Mouse (Mus musculus): ENCODE data around the gene Tfg. TPM values are rescaled to one million over a fixed set of nuclear protein-coding genes. Genes with fewer than 3 reads are reported as not detected.

The Tfg gene
- 150 and 151 TPM in 2 replicates for polyA plus RNA-seq (2015; fragmentation: Nextera tagmentation; extraction: Ambion mirVana)

GRCm38 (mm10) chr16:56717224-56718200 lies at the start of gene Tfg:
TSS of gene Tfg (minus strand) at chr16:56717450.

Other genes starting within 250 kb of the Tfg start
- gene Abi3bp, start 239.6 kb downstream of the Tfg start, polyA plus RNA-seq (2015; fragmentation: Nextera tagmentation; extraction: Ambion mirVana) = 2.7 and 2.8 TPM in 2 replicates
- gene Adgrg7, start 78.4 kb upstream of the Tfg start, polyA plus RNA-seq (2015; fragmentation: Nextera tagmentation; extraction: Ambion mirVana) = not detected in 2 replicates
- 4.7 and 5.3 TPM in 2 replicates for gene Tmem45a, start 168.7 kb upstream of the Tfg start, polyA plus RNA-seq (2015; fragmentation: Nextera tagmentation; extraction: Ambion mirVana)
- 0.49 and 0.61 TPM in 2 replicates for gene Lnp1, start 210.6 kb upstream of the Tfg start, polyA plus RNA-seq (2015; fragmentation: Nextera tagmentation; extraction: Ambion mirVana)